Mouse (Mus musculus) hindbrain, embryonic 16.5 days (tissue): ENCODE measurements around the gene Cyp4a31. TPM values are rescaled to one million over a fixed set of nuclear protein-coding genes. Genes with fewer than 3 reads are reported as not detected.
"Not testable (repeated sequence)": the region's sequence is repeated elsewhere in the genome, so short reads cannot be mapped to it uniquely, and the experiment has no call there.

Experiments used
- ATAC-seq: fragments of 200-750 bp; cut with Nextera tagmentation; 2 replicates; pipeline ENCODE4 v1.8.0; 2017; ENCODE audit warnings: moderate TSS enrichment, moderate library complexity
- H3K27ac ChIP-seq: fragments of 300-500 bp; sonication (generic); 2 replicates; pipeline ENCODE4 v1.5.1; 2014; ENCODE audit warnings: low read depth, mild to moderate bottlenecking, control low read depth, low read length, moderate library complexity
- H3K27me3 ChIP-seq: fragments of 300-500 bp; sonication (generic); replicated peaks from 2 replicates; pipeline ENCODE4 v1.6.1; 2014; ENCODE audit warnings: low read length; ENCODE audit not compliant: control insufficient read depth, insufficient read depth
- H3K36me3 ChIP-seq: fragments of 300-500 bp; sonication (generic); 2 replicates; pipeline ENCODE4 v1.6.1; 2014; ENCODE audit warnings: mild to moderate bottlenecking, low read length, moderate library complexity, mixed read lengths; ENCODE audit not compliant: control insufficient read depth, insufficient read depth
- H3K4me1 ChIP-seq: fragments of 300-500 bp; sonication (generic); 2 replicates; pipeline ENCODE4 v1.6.1; 2014; ENCODE audit warnings: low read depth, low read length; ENCODE audit not compliant: control insufficient read depth, insufficient read depth
- H3K4me2 ChIP-seq: fragments of 300-500 bp; sonication (generic); 2 replicates; pipeline ENCODE4 v1.6.1; 2014; ENCODE audit warnings: mild to moderate bottlenecking, low read length, control low read depth, moderate library complexity
- H3K4me3 ChIP-seq: fragments of 300-500 bp; sonication (generic); 2 replicates; pipeline ENCODE4 v1.5.1; 2014; ENCODE audit warnings: mild to moderate bottlenecking, low read length, control low read depth, moderate library complexity
- H3K9ac ChIP-seq: fragments of 300-500 bp; sonication (generic); 2 replicates; pipeline ENCODE4 v1.6.1; 2014; ENCODE audit warnings: low read depth, mild to moderate bottlenecking, control low read depth, low read length, moderate library complexity
- H3K9me3 ChIP-seq: fragments of 300-500 bp; sonication (generic); 2 replicates; pipeline ENCODE4 v1.6.1; 2014; ENCODE audit warnings: mild to moderate bottlenecking, low read length, moderate library complexity; ENCODE audit not compliant: control insufficient read depth
- WGBS: fragments of 180-500 bp; shearing (Covaris S2); extraction: QIAGEN DNeasy Blood & Tissue Kit; methylation state at CpG from one replicate; pipeline ENCODE4 v1.1.7; 2014; 5-methylcytosine and 5-hydroxymethylcytosine counted together
- polyA plus RNA-seq: library from polyadenylated mRNA; unstranded; fragments of >200 nt; fragmentation: Nextera tagmentation; extraction: Ambion mirVana; gene quantifications from 2 replicates; pipeline ENCODE4 v1.2.1, GENCODE M21; 2015

Cyp4a31 gene
- not detected in 2 replicates for polyA plus RNA-seq

GRCm38 (mm10) chr4:115563401-115563800 is at the start of gene Cyp4a31:
Gene Cyp4a31, plus strand, starts transcription at chr4:115563649.
- H3K9me3 ChIP-seq: no peaks in the 10 kb centered on the region
- H3K36me3 ChIP-seq: no peaks in the 10 kb centered on the region
- H3K4me1 ChIP-seq: no peaks in the 10 kb centered on the region
- no peaks in the 10 kb centered on the region for H3K27me3 ChIP-seq
- no peak within 1 kb of the TSS for H3K4me3 ChIP-seq
- 95% methylated on average over 3 of the region's 3 CpGs for WGBS
- H3K4me2 ChIP-seq: no peak within 1 kb of the TSS
- no peak within 1 kb of the TSS for H3K9ac ChIP-seq
- ATAC-seq: no peak
- no peak within 1 kb of the TSS for H3K27ac ChIP-seq

GRCm38 (mm10) chr4:115513964-115514363 is 49.5 kb upstream of the Cyp4a31 start:
- H3K4me1 ChIP-seq, ATAC-seq, H3K4me3 ChIP-seq, H3K27me3 ChIP-seq, H3K27ac ChIP-seq, H3K9ac ChIP-seq, H3K4me2 ChIP-seq, H3K36me3 ChIP-seq, H3K9me3 ChIP-seq: not testable (repeated sequence)

GRCm38 (mm10) chr4:115518000-115518399 is 45.4 kb upstream of the Cyp4a31 start, which contains the start of gene Cyp4a10:
Gene Cyp4a10, plus strand, starts transcription at chr4:115518264.
- ATAC-seq, H3K9ac ChIP-seq, H3K36me3 ChIP-seq, H3K27me3 ChIP-seq, H3K4me3 ChIP-seq, H3K9me3 ChIP-seq, H3K4me2 ChIP-seq, H3K4me1 ChIP-seq, H3K27ac ChIP-seq: not testable (repeated sequence)
- WGBS: 88% methylated on average over 5 of the region's 5 CpGs

GRCm38 (mm10) chr4:115519444-115519843 is 44.0 kb upstream of the Cyp4a31 start:
- Histone ChIP-seq H3K9me3 (no peaks in the 10 kb centered on the region), H3K27ac (no peak overlapping the region), H3K27me3 (no peaks in the 10 kb centered on the region), H3K36me3 (no peaks in the 10 kb centered on the region), H3K4me2 (no peak overlapping the region), H3K9ac (no peak overlapping the region), H3K4me3 (no peak overlapping the region), H3K4me1 (no peaks in the 10 kb centered on the region)
- 88% methylated on average over 4 of the region's 4 CpGs for WGBS
- ATAC-seq: no peak

- WGBS: 93% methylated on average over 2 of the region's 2 CpGs
- ATAC-seq: no peak
- no peaks in the 10 kb centered on the region for H3K36me3 ChIP-seq
Observed at GRCm38 (mm10) chr4:115521766-115522165, 41.7 kb upstream of the Cyp4a31 start.

GRCm38 (mm10) chr4:115545101-115545500 is 18.3 kb upstream of the Cyp4a31 start:
- H3K4me1 ChIP-seq: no peaks in the 10 kb centered on the region
- no peak overlapping the region for H3K4me3 ChIP-seq
- no peak for ATAC-seq
- H3K36me3 ChIP-seq: no peaks in the 10 kb centered on the region
- no peak overlapping the region for H3K9ac ChIP-seq
- H3K4me2 ChIP-seq: no peak overlapping the region
- no peak overlapping the region for H3K27ac ChIP-seq
- H3K27me3 ChIP-seq: no peaks in the 10 kb centered on the region
- H3K9me3 ChIP-seq: no peaks in the 10 kb centered on the region
- 49% methylated on average over 1 of the region's 1 CpGs for WGBS

More at GRCm38 (mm10) chr4:115521766-115522165, 41.7 kb upstream of the Cyp4a31 start:
- Histone ChIP-seq H3K27ac (no peak overlapping the region), H3K4me3 (no peak overlapping the region), H3K9ac (no peak overlapping the region), H3K27me3 (no peaks in the 10 kb centered on the region), H3K9me3 (no peaks in the 10 kb centered on the region), H3K4me2 (no peak overlapping the region), H3K4me1 (no peaks in the 10 kb centered on the region)

- H3K27me3 ChIP-seq: no peaks in the 10 kb centered on the region
- 95% methylated on average over 2 of the region's 2 CpGs for WGBS
- H3K4me1 ChIP-seq: no peaks in the 10 kb centered on the region
- H3K36me3 ChIP-seq: no peaks in the 10 kb centered on the region
- H3K4me3 ChIP-seq: no peak overlapping the region
- no peaks in the 10 kb centered on the region for H3K9me3 ChIP-seq
- H3K9ac ChIP-seq: no peak overlapping the region
- H3K27ac ChIP-seq: no peak overlapping the region
- no peak overlapping the region for H3K4me2 ChIP-seq
- ATAC-seq: no peak
Observed at GRCm38 (mm10) chr4:115546141-115546828, 17.2 kb upstream of the Cyp4a31 start.

GRCm38 (mm10) chr4:115552726-115553125 is 10.7 kb upstream of the Cyp4a31 start:
- H3K36me3 ChIP-seq: no peaks in the 10 kb centered on the region
- no peak overlapping the region for H3K4me2 ChIP-seq
- no peak overlapping the region for H3K4me3 ChIP-seq
- no peak overlapping the region for H3K9ac ChIP-seq
- H3K27me3 ChIP-seq: no peaks in the 10 kb centered on the region
- no peak for ATAC-seq
- no peaks in the 10 kb centered on the region for H3K4me1 ChIP-seq
- 90% methylated on average over 3 of the region's 3 CpGs for WGBS
- no peak overlapping the region for H3K27ac ChIP-seq
- H3K9me3 ChIP-seq: no peaks in the 10 kb centered on the region

- 75% methylated on average over 2 of the region's 2 CpGs for WGBS
- H3K4me2 ChIP-seq: no peak overlapping the region
- no peak overlapping the region for H3K9ac ChIP-seq
- no peaks in the 10 kb centered on the region for H3K27me3 ChIP-seq
- no peak for ATAC-seq
- no peaks in the 10 kb centered on the region for H3K4me1 ChIP-seq
- H3K36me3 ChIP-seq: no peaks in the 10 kb centered on the region
- no peaks in the 10 kb centered on the region for H3K9me3 ChIP-seq
- H3K4me3 ChIP-seq: no peak overlapping the region
- no peak overlapping the region for H3K27ac ChIP-seq
Observed at GRCm38 (mm10) chr4:115555513-115555912, 7.9 kb upstream of the Cyp4a31 start.
